Mouse (Mus musculus): ENCODE data around the gene Cul1.

DNA sequence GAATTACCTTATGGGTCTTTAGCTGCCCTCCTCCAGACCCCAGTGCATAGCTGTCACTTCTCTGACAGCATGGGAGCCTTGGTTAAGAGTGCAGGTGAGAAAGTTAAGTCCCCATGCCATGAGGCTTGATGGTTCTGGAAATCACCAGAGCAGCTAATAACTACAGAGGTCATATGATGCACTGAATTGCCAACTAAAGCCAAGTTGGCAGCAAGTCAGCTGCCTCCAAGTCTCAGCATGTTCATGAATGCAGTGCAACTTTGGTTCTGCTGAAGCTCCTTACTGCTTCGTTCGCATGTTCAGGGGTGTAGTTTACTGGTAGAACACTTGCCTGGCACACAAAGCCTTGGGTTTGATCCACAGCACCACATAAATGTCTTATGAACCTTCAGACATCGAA is 69.2 kb downstream of the Cul1 start:
- TF ChIP-seq EP300 (IDR thresholded peaks at IDR 0.05; ENCODE audit: low read depth) (no peak), CTCF (IDR thresholded peaks at IDR 0.05; ENCODE audit: low read depth) (no peak)
